Mouse (Mus musculus): ENCODE data around the gene Tectb. TPM values are rescaled to one million over a fixed set of nuclear protein-coding genes. Genes with fewer than 3 reads are reported as not detected.

Gene Tectb
- total RNA-seq, 2 experiments from 2014 or later: 0.40 to 1.2 TPM

- DNase-seq: no peak
Observed at GRCm38 (mm10) chr19:55207746-55208538, 27.4 kb downstream of the Tectb start.

DNA sequence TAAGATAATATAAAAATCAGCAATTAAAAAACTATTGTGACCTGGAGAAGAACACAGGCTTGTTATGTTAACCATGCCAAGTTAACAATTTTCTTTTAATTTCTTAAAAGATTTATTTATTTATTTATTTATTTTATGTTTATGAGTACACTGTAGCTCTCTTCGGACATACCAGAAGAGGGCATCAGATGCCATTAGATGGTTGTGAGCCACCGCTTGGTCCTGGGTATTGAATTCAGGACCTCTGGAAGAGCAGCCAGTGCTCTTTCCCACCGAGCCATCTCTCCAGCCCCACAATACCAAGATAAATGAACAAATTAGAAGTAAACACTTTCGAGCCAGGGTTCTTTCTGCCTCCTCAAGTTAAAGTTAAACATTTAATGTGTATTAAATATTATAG lies 28.1 kb downstream of the Tectb start:
- no peak for DNase-seq

DNA sequence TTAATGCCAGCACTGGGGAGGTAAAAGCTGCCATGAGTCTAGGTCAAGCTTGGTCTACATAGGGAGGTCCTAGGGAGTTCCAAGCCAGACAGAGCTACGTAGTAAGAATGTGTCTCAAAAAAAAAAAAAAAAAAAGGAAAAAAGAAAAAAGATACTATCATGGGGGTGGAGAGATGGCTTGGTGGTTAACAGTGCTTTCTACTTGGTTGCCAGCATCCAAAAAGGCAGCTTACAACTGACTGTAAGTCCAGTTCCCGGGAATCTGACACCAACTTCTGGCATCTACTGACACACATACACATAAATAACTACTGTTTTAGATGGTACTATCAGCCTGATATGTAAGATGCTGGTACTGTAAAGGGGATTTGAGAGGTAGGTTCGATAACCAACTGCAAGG lies 28.6 kb downstream of the Tectb start:
- DNase-seq: no peak

DNA sequence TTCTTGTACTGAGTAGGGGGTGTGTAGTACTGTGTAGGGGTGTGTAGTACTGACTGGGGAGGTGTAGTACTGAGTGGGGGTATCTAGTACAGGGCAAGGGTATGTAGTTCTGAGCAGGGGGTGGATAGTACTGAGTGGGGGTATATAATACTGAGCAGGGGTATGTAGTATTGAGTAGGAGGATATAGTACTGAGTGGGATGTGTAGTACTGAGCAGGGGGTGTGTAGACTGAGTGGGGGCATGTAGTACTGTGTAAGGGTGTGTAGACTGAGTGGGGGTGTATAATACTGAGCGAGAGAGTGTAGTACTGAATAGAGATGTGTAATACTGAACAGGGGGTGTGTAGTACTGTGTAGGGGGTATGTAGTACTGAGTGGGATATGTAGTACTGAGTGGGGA lies 31.2 kb downstream of the Tectb start:
- DNase-seq: no peak

DNA sequence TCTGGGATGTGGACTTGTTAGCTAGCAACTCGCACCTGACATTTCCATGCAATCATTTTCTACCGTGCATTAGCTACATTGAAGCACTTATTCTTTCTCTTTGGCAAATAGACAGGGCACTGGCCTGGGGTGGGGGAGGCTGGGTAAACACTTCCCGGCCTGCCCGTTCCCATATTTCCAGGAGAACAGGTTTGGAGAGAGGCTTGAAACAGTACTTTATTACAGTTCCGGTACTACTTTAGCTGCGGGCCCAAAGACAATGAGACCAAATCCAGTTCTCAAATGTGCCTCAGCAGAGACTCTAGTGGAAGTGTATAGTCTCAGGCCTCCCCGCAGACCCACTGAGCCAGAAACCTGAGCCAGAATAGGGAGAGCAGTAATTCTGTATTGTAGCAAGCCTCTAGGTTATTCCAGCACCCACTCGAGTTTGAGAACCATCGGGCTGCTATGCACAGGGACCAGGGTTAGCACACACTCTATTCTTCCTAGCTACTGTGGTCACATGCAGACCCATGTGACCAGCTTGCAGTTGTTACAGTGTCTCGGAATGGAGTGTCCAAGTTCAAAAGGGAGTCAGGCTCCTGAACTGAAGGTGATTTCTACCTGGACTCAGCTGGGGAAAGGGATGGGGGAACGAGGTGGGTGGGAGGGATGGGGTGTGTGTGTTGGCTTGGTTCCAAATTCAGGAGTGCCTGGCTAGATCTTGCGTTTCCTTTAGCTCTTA lies 33.2 kb downstream of the Tectb start:
- DNase-seq: no peak

DNA sequence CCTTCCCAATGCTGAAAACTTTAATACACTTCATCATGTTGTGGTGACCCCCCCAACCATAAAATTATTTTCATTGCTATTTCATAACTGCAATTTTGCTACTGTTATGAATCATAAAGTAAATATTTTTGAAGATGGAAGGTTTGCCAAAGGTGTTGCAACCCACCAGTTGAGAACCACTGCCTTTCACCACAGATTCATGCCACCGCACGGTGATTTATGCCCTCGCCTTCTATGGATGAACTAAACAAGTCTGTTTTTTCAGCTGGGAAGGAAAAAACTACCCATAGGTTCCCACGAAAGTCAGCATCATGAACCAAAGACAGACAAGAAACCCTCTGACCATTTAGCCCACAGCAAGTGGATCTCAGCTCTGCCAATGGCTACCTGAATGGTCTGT lies 36.3 kb downstream of the Tectb start:
- peak in 1 of 2 experiments; percentile 40 for DNase-seq

DNA sequence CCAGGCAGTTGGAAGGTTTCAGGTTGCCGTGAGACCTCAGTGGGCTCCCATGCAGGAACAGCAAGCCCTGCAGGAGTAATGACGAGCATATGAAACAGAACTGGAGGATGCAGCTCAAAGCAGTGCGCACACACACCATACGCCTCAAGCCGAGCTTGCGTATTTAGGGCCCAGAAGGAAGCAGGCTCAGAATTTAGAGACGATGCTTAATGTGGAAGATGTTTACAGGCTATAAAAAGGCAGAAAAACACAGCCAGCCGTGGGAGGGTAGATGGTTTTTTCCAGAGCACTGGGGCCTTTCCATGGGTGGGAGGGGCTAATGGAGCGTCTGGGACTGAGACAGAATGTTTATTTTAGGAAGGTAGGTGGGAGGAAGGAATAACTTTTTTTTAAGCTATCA lies 36.8 kb downstream of the Tectb start:
- no peak for DNase-seq

- peak; percentile 84 to 87 for DNase-seq
Observed at GRCm38 (mm10) chr19:55218192-55218739, 37.7 kb downstream of the Tectb start.

DNA sequence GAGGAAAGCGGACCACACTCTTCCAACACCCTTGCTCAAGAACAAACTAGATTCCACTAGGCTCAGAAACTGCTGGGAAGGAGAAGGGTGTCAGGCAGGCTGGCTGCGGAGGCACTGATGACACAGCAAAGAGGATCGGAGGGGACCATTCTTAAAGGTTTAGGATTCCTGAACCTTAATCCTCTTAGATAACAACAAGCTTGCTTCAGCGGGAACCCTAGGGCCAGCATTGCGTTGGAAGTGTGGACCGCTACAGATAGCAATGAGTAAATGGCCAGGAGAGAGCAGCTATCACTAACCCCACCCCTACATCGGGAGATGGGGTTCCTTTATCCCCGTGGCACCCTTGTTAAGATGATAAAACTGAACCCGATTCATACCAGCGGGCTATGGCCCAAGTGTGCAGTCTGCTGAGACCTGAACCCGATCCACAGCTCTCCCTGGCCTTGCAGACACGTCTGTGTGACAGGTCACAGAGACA lies 38.2 kb downstream of the Tectb start:
- no peak for DNase-seq

- DNase-seq: no peak
Observed at GRCm38 (mm10) chr19:55219359-55219758, 38.8 kb downstream of the Tectb start.

- DNase-seq: no peak
Observed at GRCm38 (mm10) chr19:55221208-55221607, 40.7 kb downstream of the Tectb start.

- no peak for DNase-seq
Observed at GRCm38 (mm10) chr19:55222268-55222667, 41.7 kb downstream of the Tectb start.

GRCm38 (mm10) chr19:55226621-55227020 lies 46.1 kb downstream of the Tectb start:
- no peak for DNase-seq

DNA sequence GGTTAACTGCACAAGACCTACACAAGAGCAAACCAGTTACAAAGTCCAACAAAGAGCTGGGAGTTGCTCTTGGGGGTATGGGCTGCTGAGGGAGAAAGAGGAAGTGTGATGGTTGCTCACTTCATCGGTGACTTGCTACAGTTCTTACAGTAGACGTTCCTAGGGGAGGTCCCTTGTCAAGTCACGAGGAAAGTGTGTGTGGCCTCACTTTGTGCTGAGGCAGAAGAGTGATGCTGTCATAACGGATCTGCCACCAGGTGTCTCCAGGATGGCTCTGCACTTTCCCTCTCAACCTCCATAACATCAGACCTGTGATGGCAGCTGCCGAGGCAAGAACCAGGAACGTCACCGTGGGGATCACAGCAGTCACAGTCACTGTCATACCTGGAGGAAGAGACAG lies 46.6 kb downstream of the Tectb start:
- DNase-seq: no peak

- no peak for DNase-seq
Observed at GRCm38 (mm10) chr19:55231081-55231480, 50.5 kb downstream of the Tectb start.

DNA sequence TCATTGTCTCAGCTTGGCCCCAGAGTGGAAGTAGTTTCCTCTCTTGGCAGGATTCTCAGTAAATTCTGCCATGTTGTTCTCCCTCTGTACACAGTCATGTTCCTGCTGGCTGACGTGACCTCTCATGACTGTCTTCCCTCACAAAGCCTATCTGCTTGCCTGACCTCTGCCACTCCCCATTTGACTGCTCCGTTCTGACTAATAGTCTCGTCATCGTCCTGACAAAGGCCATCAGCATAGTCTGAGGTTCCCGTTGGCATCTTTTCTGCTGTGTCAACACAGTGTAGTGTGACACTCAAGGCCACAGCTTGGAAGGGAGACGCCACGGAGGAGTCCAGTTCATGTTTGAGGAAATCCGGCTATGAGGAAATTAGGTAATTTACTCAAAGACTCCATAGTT lies 51.6 kb downstream of the Tectb start:
- peak; percentile 79 to 86 for DNase-seq

DNA sequence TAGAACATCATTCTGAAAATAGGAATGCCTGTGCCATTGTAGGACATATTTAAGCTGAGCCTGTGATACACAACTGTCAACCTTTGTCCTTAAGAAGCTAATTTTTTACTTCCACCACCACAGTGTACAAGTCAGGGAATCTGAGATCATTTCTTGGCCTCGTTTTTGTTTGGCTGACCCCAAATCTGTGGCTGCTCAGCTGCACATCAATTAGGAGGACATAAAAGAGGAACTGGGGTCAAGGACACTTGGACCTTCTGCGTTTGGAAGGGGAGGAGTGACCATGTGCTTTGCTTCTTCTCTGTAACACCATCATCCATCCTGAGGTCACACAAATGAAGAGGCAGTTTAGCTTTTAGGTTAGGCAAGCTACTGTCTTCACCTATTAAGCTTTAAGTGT lies 55.5 kb downstream of the Tectb start:
- DNase-seq: no peak

DNA sequence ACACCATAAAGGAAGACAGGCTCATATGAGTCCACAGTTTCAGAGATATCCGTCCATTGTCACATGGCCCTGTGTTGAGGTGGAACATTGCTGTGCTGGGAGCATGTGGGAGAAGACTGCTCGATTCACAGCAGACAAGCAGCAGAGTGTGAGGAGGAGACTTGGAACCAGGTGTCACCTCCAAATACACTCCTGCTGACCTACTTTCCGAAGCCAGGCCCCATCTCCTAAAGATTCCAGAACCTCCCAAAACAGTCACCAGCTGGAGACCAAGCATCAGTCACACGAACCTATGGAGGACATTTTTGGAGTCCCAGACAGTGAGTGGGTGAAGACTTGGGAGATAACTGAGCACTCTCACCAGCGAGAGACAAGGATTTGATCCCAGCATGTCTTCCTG lies 56.0 kb downstream of the Tectb start:
- no peak for DNase-seq

- DNase-seq: no peak
Observed at GRCm38 (mm10) chr19:55239766-55240426, 59.4 kb downstream of the Tectb start.

DNA sequence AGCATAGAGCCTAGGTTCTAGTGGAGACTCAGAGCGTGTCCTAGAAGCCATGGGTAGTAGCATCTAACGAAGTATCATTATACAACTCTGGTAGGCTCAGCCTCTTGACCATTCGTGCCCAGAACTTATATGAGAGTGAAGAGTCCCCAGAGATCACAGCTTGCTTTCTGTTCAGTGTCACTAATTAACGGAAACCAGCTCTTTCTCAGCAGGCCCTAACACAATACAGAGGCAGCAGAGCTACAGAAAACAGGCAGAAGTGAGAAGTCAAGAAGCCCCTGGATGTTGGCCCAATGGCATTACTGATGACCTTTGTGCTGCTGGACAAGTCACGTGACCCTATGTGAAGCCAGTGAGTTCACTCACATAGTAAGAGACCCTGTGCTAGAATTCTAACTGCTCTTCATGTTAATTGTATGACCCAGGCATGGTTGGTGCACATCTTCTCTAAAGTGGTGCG lies 60.7 kb downstream of the Tectb start, which contains the start of gene Gucy2g:
Gucy2g (minus strand) TSS at position 51 of the 460 bp plus-strand sequence.
- no peak for DNase-seq

GRCm38 (mm10) chr19:55244791-55245231 lies 64.3 kb downstream of the Tectb start:
- peak; percentile 76 to 82 for DNase-seq

All from adrenal gland, postnatal 36 days (tissue).